Mouse (Mus musculus) brain, embryonic 14.5 days (tissue): ENCODE data around the gene Dazap1.

Source experiments
- CTCF ChIP-seq: fragments of 200-500 bp; IDR thresholded peaks from 2 replicates; pipeline ENCODE4 v1.5.1; 2012; ENCODE audit warnings: inconsistent platforms, mild to moderate bottlenecking, moderate library complexity, borderline replicate concordance; ENCODE audit not compliant: insufficient read depth, insufficient read length; ENCODE audit errors: extremely low read depth
- POLR2A ChIP-seq: fragments of 200-500 bp; IDR thresholded peaks from 2 replicates; pipeline ENCODE4 v1.6.1; 2012; ENCODE audit warnings: mild to moderate bottlenecking, inconsistent platforms, borderline replicate concordance; ENCODE audit not compliant: poor library complexity, insufficient read depth, insufficient read length, severe bottlenecking; ENCODE audit errors: extremely low read depth

DNA sequence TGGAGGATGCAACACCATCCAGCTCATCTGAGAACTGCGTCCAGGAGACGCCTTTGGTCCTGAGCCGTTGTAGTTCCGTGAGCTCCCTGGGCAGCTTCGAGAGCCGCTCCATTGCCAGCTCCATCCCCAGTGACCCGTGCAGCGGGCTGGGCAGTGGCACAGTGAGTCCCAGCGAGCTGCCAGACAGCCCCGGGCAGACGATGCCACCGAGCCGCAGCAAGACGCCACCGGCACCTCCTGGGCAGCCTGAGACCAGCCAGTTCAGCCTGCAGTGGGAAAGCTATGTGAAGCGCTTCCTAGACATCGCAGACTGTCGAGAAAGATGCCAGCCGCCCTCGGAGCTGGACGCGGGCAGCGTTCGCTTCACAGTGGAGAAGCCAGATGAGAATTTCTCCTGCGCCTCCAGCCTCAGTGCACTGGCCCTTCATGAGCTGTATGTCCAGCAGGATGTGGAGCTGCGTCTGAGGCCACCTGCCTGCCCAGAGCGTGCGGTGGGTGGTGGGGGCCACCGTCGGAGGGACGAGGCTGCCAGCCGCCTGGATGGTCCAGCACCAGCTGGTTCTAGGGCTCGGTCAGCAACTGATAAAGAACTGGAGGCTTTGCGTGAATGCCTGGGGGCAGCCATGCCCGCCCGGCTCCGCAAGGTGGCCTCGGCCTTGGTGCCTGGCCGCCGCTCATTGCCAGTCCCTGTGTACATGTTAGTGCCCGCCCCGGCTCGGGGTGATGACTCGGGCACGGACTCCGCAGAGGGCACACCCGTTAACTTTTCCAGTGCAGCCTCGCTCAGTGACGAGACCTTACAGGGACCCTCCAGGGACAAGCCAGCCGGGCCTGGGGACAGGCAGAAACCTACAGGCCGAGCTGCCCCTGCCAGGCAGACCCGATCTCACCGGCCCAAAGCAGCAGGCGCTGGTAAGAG is 51.6 kb downstream of the Dazap1 start:
- no peak for TF ChIP-seq CTCF
- TF ChIP-seq POLR2A = no peak
